Mouse (Mus musculus) layer of hippocampus, postnatal 25 days (tissue): ENCODE data around the gene Nudt9. TPM values are rescaled to one million over a fixed set of nuclear protein-coding genes. Genes with fewer than 3 reads are reported as not detected.

Experiments
- DNase-seq, 2 experiments: peaks; one replicate each; pipeline ENCODE4 v3.0.0; 2022; ENCODE audit warnings: mixed read lengths in 2 of 2, low spot score in 1 of 2; ENCODE audit errors: extremely low spot score in 1 of 2
- total RNA-seq, 2 experiments: library from RNA; stranded (reverse); gene quantifications; 2 replicates each; pipeline ENCODE4 v1.2.3; 2021

Nudt9 gene
- total RNA-seq, 2 experiments from 2014 or later: 74.8 to 77.0 TPM

DNA sequence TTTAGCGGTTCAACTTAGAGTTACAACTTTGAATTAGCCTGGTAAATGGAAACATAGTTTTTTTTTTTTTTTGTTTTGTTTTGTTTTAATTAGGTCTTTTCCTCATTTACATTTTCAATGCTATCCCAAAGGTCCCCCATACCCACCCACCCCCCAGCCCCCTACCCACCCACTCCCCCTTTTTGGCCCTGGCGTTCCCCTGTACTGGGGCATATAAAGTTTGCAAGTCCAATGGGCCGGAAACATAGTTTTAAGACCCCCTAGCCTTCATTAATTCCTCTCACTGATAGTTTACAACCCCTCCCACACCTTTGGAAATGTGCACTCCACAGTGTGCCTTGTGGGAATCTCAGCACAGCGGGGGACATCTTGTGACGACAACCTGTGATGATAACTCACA lies 27.5 kb downstream of the Nudt9 start:
- DNase-seq: no peak

DNA sequence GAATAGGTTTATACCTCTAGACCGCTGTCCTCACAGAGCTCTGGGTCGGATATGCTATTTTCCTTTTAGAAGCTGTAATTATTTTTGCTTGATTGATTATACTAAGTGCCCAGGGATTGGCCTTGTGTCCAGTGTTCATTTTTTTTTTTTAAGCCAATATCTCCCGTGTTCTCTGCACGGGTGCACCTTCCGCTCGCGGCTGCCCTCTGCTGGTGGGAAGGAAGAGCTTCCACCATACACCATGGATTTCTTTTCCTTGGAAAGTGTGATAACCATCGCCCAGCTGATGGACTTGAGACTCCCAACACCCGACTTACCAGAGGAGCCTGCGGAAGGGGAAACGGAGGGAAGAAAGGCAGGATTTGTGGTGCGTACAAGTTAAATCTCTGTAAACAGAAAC lies 28.3 kb downstream of the Nudt9 start:
- DNase-seq: peak; percentile 65 to 89

DNA sequence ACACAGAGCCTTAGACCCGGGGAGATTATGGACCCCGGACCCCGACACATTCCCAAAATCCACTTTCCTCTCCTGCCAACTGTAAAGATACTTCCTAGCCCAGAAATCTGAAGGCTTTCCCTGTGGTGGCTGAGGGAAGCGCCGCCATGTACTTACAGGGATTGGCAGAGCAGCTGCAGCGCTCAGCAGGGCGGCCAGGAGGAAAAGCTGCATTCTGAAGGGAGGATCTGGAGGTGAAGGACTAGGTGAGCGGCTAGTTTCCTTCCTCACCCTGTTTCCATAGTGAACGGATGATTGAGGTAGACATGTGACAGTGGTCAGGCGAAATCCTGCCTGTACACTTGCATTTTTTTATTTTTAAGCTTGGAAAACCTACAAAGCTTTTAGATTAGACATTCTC lies 30.3 kb downstream of the Nudt9 start:
- no peak for DNase-seq

DNA sequence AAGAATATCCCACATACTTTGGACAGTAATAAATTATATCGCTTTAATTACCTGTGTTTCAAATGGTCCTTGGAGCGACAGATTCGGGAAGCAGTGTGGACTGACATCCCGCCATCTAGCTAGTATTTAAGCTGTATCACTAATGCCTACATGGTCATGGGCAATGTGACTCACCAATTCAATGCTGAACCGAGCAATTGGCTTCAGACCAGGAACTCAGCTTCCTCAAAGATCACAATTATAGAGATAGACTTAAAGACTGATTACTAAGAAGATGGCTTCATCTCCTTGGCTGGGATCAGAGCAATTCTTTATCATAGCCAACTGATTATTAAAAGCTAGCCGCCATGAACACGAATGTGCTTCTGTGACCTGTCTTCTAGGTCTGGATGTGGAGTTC lies 31.4 kb downstream of the Nudt9 start, which contains the start of gene Gm17660:
Gm17660 (minus strand) TSS at position 101 of the 400 bp plus-strand sequence.
- no peak for DNase-seq

DNA sequence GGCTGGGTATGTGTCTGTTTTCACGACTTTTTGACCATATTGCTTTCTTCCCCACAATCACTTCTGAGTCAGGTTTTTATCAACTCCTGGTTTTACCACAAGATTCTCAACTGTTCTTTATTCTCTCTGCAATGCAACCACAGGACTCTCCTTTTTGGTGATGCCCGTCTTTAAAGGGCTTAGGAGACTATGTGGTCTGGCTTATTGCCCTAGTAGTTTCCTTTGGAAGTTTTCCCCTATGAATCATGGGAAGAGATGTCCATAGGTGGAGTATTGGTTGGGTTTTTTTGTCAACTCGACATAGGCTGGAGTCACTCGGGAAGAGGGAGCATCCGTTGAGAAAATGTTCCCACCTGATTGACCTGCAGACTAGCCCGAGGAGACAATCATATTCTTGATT lies 34.6 kb downstream of the Nudt9 start:
- no peak for DNase-seq

DNA sequence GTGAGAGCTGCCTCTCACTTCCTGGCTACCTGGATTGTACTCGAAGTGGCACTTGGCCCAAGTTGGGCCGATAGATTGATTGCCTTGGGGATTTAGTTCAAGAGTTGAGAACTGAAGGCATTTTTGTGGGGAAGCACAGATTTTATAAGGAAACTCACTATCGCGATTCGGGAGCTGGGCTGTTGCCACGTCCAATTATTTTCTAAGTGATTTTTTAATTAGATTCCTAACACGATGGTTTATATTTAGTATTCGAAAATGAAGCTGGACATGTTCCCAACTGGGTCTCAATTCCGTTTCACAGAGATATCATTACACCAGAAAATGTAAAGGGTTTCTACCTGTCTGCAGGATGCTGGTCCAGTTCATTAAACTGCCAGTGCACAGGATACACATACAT lies 39.3 kb downstream of the Nudt9 start:
- no peak for DNase-seq

DNA sequence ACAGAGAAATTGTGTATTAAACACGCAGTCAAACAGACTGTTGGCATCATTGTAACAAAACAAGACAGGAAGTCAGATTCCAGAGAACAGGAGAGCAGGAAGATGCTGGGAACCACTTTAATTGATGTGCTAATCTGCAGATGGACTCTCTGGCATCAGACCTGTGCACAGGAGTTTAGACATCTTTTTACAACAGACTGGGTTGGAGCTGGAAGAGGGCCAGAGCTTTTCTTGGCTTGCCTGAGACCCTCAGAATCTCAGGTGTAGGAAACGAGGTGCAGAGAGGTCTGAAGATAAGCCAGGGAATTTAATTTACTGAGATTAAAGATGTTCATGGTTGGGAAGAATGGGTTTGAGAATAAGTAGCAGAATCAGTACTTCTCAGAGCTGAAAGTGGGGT lies 43.6 kb downstream of the Nudt9 start:
- no peak for DNase-seq

DNA sequence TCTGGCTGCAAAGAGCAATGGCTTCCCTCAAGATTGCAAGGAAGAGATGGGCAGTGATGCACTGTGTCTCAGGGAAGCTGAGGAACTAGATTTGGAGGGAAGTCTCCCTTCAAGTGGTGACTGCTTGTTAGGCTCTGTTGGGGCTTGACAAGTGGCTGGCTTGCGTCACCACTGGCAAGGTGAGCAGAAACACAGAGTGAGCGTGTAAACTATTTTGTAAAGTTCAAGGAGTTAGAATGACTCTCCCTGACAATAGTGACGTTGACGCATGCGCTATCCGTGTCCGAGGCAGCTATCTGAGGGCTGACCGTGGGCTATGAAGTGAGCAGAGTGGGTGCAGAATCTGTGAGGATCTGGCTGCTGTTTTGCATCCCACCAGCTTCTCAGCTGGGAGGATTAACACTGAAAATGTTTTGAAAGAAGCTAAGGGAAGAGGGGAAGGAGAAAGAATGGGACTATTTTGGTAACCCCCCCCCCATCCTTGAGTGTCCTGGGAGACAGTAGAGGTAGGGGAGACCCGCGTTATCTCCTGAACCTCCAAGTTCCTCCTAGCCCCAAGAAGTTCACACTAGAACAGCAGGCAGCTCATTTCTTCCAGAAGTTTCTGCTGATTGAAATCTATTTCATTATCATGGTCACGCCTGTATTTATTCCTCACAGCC lies 49.4 kb downstream of the Nudt9 start:
- DNase-seq: no peak

DNA sequence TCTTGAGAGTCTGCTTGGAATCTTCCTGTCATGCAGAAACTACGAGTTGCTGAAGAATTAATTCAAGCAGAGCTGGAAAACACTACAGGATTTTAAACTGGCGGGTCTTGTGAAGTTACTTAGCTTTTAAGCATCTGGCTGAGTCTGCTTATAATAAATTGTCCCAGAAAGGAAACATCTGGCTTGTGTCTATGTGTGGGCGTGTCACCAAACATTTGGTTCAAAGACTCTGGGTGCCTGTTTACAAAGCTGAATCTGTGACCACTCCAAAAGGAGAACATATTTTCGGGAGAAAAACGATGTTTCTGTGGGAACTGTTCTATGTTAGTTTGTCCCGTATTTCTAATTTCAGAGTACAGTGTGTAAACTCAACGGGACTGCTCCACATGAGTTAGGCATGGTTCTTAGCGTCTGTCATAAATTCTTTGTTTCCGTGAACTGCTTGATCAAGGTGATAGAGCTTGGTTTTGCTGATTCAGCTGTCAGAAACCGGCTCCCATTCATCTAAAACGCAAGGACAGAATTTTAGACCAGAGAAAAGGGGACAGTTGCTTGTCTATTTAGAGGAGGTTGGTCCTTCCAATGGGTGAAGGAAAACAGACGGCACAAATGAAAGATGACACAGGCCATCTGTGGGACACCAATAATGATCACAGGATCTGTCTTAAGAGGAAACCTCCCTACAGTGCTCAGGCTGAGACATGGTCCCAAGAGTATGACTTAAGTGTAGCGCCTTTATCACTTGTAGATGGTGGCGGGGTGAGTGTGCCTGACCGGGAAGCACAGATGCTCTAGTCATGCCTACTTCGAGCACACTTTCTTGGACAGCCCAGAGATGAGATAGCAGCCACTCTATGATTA lies 50.2 kb downstream of the Nudt9 start:
- DNase-seq: no peak

DNA sequence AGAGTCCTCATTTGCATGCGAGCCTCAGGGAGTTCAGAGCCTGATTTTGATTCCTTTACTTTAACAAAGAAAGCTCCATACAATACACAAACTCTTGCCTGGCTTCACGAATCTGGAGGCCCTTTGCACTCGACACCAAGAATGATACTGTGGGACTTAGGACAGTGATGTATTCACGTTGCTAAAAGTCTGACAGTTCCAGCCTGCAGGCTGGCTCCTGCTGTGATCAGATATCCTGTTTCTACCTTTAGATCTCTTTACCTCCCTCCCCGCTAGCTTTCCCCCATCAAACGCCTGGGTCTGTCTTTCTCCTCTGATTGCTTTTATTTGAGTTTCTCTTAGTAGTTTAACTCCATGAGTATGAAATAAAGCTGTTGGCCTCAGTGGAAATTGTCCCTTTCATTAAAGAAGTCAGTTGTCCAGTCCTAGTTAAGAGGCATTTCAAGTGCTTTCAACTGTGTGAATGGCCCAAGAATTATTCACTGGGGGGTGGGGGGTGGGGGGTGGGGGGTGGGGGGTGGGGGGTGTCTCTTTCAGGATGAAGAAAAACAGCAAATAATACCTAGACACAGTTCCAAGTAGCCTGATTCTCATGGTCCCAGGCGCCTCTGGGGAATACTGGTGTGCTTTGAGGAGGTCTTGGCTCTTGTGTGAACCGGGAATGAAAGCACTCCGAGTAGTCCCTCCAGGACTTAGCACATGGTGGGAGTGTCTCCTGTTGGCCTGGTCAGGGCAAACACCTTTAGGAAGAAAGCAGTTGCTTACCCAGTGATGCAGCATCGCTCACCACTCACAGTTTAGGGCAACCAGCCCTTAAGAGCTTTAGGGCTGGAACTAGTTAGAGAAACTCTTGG lies 55.8 kb downstream of the Nudt9 start:
- no peak for DNase-seq

DNA sequence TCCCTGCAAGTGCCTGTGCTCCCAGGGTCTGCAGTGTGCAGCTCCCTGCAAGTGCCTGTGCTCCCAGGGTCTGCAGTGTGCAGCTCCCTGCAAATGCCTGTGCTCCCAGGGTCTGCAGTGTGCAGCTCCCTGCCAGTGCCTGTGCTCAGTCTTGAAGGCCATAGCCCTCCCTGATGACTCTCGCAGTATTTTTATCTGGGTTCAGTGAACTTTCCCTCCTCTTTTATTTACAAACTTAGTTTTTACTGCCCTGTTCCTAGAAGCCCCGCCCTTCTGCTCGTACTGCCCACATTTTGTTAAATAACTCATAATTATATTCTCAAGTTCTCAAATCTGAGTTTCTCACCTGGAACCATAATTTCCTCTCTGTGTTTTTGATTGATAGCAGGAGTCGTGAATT lies 57.1 kb downstream of the Nudt9 start:
- DNase-seq: no peak

DNA sequence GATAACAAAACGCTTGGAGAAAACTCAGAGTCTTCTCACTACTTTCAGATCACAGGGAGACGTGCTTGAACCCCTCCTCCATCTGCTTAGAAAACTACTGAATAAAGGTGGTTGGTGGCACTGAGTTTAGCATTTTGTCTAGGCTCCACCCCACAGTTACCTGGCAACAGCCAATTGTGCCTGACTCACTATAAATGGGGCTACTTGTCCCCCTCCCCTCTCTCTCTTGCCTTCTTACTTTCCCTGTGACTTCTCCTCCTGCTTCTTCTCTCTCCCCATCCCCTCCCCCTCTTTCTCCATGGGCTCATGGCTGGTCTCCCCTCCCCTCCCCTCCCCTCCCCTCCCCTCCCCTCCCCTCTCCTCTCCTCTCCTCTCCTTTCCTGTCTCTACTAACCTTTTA lies 58.0 kb downstream of the Nudt9 start:
- DNase-seq: no peak

DNA sequence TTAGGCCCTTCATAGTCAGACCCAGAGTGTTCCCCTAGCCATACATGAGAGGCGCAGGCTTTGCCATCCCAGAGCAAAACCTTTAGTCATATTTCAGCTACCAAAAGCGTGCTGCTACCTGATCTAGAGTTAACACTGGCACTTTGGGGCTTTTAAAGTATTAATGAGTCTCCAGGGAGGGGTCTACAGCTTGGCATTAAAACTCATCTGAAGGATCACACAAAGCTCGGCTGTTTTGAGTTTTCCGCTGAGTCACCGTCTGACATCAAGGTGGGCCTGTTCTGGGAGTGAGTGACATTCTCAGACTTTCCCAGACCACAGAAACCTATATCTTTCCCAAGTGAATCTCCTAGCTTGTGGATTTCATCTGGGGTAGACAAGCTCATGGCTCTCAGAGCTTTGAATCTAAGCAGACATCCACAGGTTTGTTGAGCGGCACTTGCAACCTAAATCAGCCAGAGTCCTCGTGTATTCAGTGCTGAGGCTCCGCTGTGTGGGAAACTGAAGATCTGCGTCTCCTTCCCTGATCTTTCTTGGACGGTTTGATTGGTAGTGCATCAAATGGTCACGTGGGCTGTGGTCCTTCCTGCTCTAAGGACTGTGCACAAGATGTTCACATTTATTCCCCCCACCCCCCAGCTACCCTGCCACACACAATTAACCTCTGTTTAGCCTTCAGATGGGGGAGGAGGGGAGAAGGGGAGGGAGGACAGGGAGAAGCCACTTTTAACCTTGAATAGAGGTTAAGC lies 62.2 kb downstream of the Nudt9 start:
- no peak for DNase-seq

DNA sequence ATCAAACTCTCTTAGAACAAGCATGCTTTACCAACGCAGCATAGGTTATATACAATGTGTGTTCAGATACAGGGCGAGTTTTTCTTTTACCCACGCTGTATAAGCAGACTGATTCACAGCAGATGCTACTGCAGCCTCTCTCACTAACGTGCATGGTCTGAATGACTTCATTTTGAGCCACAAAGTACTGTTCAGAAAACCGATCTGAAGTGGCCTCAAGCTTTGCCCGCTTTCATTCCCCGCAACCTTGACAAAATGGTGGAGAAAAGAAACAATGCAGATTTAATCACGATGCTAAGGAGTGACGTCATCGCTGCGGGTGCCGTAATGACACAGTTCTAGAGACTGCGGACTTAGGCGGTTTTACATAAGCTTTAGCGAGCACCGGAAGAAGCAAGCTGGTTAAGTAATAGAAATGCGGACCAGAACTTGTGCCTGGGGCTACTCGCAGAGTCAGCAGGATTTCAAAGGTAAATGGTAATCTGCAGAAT lies 62.8 kb downstream of the Nudt9 start:
- peak; percentile 40 to 49 for DNase-seq

DNA sequence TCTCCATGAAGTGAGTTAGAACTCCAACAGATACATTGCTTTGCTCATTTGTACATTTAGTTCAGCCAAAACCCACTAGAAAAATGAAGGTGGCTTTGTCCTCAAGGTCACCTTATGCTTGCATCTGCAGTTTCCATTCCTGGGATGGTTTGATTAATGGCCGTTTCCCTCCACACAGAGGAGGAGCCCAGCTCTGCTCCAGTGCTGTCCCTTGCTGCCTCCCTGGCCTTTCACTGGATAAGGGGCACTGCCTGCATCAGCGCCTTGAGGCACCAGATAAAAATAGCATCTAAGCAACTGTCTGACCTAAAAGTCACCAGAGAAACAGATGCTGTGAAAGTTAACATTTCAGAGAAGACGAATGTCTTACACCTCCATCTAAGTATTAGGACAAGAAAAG lies 63.4 kb downstream of the Nudt9 start:
- DNase-seq: no peak

DNA sequence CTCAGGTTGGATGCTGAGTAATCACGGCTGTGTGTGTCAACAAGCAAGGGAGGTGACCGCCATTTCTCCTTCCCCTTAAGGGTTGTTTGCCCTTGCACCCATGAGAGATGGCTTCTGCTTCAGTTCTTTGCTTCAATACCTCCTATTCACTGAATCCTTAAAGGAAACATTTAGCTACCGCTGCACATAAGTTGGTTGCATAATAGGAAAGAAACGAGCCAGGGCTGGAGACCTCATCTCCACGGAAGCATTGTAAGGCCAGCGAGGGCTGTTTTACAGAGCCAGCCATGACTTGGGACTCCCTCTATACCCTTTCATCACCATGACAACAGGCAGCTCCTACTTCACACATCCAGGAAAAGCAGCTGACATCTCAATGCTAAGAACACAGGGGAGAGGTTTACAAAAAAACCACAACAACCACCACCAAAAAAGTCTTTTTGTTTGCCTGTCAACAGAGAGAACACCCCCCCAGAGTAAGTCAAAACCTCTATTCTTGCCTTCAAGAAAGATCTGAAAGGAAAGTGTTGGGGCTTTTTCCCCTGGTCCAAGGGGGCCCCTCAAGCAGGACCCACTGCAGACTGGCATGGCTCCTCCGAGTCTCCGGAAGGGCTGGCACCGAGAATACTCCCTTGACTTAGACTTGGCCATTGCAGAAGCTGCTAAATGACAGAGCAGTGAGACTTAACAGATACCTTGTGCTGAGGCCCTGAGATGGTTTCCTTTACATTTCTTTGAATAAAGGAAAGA lies 64.2 kb downstream of the Nudt9 start:
- DNase-seq: peak; percentile 28 to 38

DNA sequence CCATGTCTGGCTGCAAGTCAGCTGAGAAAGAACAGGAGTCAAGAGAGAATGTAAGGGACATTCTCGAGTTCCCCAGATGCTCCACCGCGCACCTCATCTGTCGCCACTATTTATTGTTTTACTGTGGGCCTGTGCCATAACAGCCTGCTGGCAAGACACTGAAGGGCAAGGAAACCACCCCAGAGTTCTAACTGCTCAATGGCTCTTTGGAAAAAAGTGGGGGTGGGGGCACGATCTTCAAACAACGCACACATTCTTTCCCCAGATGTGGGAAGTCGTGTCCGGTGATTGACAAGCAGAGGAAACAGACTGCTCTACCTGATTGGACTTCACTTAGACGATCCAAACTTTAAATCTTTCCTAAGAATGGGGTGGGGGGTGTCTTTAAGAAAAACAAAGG lies 65.9 kb downstream of the Nudt9 start:
- peak in 1 of 2 experiments; percentile 31 for DNase-seq

DNA sequence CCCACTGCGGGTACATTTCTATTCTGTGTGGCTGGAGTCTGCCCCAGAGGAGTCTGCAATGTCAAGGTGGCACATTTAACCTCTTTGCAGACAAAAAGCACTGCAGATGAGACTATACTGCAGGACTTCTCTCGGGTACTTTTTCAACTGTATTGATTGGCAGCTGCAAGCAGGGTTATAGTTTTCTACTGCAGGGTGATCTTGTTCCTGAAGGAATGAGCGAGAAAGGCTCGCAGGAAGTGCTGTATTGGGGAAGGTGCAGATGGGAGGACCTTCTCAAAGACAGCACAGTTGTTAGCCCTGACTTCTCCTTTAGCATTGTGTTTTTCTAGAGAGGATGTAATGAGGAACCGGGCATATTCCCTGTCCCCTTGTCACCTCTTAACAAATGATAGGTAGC lies 66.4 kb downstream of the Nudt9 start:
- no peak for DNase-seq

DNA sequence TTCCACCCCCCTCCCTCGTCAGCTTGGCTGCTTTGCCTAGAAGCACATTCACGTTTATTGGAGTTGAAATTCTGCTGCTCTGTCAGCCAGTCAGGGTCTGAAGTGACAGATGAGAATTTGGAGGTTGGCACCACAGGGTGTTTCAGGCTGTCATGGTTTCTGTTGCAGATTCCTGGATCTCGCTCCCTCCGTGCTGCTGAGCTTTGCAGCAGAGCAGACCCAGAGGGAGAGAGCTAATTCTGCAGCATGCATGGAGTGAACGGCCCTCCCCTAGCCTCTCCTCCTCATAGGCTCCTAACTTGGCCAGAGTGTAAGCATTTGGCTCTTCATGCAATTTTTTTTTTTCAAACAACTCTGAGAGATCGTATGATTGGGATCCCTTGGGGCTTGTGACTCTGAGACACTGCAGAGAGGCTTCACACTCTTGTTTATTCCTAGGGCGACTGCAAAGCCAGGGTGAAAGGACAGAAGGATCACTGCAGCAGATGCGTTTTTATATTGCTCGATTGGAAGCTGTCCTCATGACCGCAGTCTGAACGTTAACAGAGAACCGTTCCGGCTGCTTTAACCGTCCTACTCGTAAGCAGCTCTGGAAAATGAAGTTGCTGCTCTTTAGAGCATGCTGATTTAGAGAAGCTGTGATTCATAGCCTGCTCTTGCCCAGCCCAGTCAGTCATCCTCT lies 67.5 kb downstream of the Nudt9 start, which contains the start of gene Sparcl1:
Sparcl1 (minus strand) TSS at position 243 of the 682 bp plus-strand sequence.
- peak; percentile 50 to 53 for DNase-seq
